ENCODE assay signal across 16 mouse cellular contexts in the genomic region with DNA sequence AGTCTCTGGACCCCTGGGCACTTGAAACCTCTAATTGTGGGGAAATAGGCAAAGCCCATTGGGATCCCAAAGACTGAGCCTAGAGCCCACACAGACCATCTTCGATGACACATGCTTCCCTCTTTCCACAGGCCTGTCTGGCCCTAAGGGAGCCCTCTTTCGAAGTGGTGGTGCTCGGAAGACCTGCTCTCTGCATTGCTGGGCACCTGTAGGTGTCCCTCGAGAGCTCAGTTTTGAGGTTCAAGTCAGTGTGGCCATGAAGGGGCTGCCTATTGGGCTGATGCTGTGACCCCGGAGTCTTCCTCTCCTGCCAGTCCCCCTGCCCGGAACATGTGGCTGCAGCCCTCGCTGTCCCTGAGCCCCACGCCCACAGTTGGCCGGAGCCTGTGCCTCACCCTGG. TPM values are rescaled to one million over a fixed set of nuclear protein-coding genes. Genes with fewer than 3 reads are reported as not detected.
A peak's percentile ranks its signal among the peaks of the same experiment; 100 is the strongest.
DNase-seq lines count a peak whose midpoint lies in the region; ATAC-seq and TF ChIP-seq lines count a peak whose summit lies in the region.
"Had no signal": no experiment of that assay in that cellular context is flagged by ENCODE, and none has a peak within 500 bp of the region (broad histone marks: within the 10 kb centered on the region; RNA-seq: fewer than 3 reads in every experiment).

No protein-coding gene starts in this region.

- no peak for DNase-seq in layer of hippocampus, adult 2 months (ENCODE audit: low spot score in 2 of 2)
- no peak for DNase-seq in layer of hippocampus, adult 9-10 months (ENCODE audit: low spot score)
- no peak for DNase-seq in forebrain, embryonic 11.5 days (ENCODE audit: low spot score)
- peak; percentile 35 for DNase-seq in hindbrain, postnatal 0 days (ENCODE audit: low spot score)
- no peak for DNase-seq in kidney, adult 11 months
- DNase-seq in layer of hippocampus, adult 9-11 months = no peak
- DNase-seq in heart, postnatal 10 days = no peak
- DNase-seq: liver, embryonic 13.5 days had no signal

- no peaks in the 10 kb centered on the region for H3K9me3 ChIP-seq in forebrain, embryonic 11.5 days (ENCODE audit: control insufficient read depth, low read length)
- no peaks in the 10 kb centered on the region for H3K9me3 ChIP-seq in hindbrain, postnatal 0 days (ENCODE audit: low read length)
- H3K9me3 ChIP-seq in neural tube, embryonic 14.5 days (ENCODE audit: control insufficient read depth, low read length) = no peaks in the 10 kb centered on the region
- H3K9me3 ChIP-seq: liver, embryonic 13.5 days had no signal

- H3K36me3 ChIP-seq in forebrain, embryonic 11.5 days (ENCODE audit: control insufficient read depth, insufficient read depth, low read length) = no peaks in the 10 kb centered on the region
- no peaks in the 10 kb centered on the region for H3K36me3 ChIP-seq in hindbrain, postnatal 0 days (ENCODE audit: insufficient read depth, low read length)
- peaks cover 2% of the 10 kb centered on the region; the same call in 1 of the 2 replicates for H3K36me3 ChIP-seq in neural tube, embryonic 14.5 days (ENCODE audit: control insufficient read depth, insufficient read depth, low read length)

- TF ChIP-seq CTCF in layer of hippocampus, adult 2 months (conservative IDR thresholded peaks at IDR 0.05) = peak; percentile 55
- TF ChIP-seq CTCF in hindbrain, postnatal 0 days (IDR thresholded peaks at IDR 0.05; ENCODE audit: low read depth) = peak; percentile 16; the same call in 1 of the 2 replicates

- 0 out of 2 replicates have a peak overlapping the region, but pooled peaks have one; percentile 1 for H3K4me2 ChIP-seq in forebrain, embryonic 11.5 days (ENCODE audit: low read depth, low read length, severe bottlenecking)
- H3K4me2 ChIP-seq in hindbrain, postnatal 0 days (ENCODE audit: low read depth, low read length) = peak overlapping the region; percentile 56
- peak overlapping the region; percentile 47 for H3K4me2 ChIP-seq in neural tube, embryonic 14.5 days (ENCODE audit: low read depth, low read length)
- H3K4me2 ChIP-seq: liver, embryonic 13.5 days had no signal

- 69% methylated on average over 9 of the region's 9 CpGs for WGBS in forebrain, embryonic 11.5 days
- whole genome bisulfite sequencing in hindbrain, postnatal 0 days = 40% methylated on average over 9 of the region's 9 CpGs
- 60% methylated on average over 8 of the region's 9 CpGs for WGBS in neural tube, embryonic 14.5 days

- peaks cover 3% of the 10 kb centered on the region; the same call in 1 of the 2 replicates for H3K27me3 ChIP-seq in forebrain, embryonic 11.5 days (ENCODE audit: control insufficient read depth, insufficient read depth, low read length)
- no peaks in the 10 kb centered on the region for H3K27me3 ChIP-seq in hindbrain, postnatal 0 days (ENCODE audit: insufficient read depth, low read length)
- no peaks in the 10 kb centered on the region for H3K27me3 ChIP-seq in neural tube, embryonic 14.5 days (ENCODE audit: control insufficient read depth, insufficient read depth, low read length)

- intact Hi-C loops in heart, postnatal 10 days (cut with DNase I) = no loop called here

- peaks cover 12% of the 10 kb centered on the region for H3K4me1 ChIP-seq in forebrain, embryonic 11.5 days (replicated peaks; ENCODE audit: control insufficient read depth, insufficient read depth, low read length)
- no peaks in the 10 kb centered on the region for H3K4me1 ChIP-seq in hindbrain, postnatal 0 days (ENCODE audit: insufficient read depth, low read length)
- peaks cover 12% of the 10 kb centered on the region for H3K4me1 ChIP-seq in neural tube, embryonic 14.5 days (ENCODE audit: control insufficient read depth, insufficient read depth, low read length)

- no peak for ATAC-seq in forebrain, embryonic 11.5 days (replicated peaks; ENCODE audit: low FRiP score)
- no peak for ATAC-seq in hindbrain, postnatal 0 days
- ATAC-seq in neural tube, embryonic 14.5 days (ENCODE audit: low read depth) = no peak

- H3K9ac ChIP-seq in forebrain, embryonic 11.5 days (ENCODE audit: low read length) = no peak overlapping the region; the same call in 1 of the 2 replicates
- no peak overlapping the region for H3K9ac ChIP-seq in hindbrain, postnatal 0 days (replicated peaks; ENCODE audit: low read length)
- H3K9ac ChIP-seq in neural tube, embryonic 14.5 days (replicated peaks; ENCODE audit: low read depth, low read length) = peak overlapping the region; percentile 16; the same call in 1 of the 2 replicates
- H3K9ac ChIP-seq: liver, embryonic 13.5 days had no signal

- H3K27ac ChIP-seq in layer of hippocampus, adult 2 months = peak overlapping the region; percentile 73
- H3K27ac ChIP-seq in forebrain, embryonic 11.5 days (ENCODE audit: low read depth, low read length) = no peak overlapping the region
- H3K27ac ChIP-seq in hindbrain, postnatal 0 days = no peak overlapping the region
- no peak overlapping the region for H3K27ac ChIP-seq in neural tube, embryonic 14.5 days (ENCODE audit: low read depth, low read length)
- H3K27ac ChIP-seq: kidney, postnatal 0 days; liver, embryonic 13.5 days; macrophage had no signal

- H3K4me3 ChIP-seq in layer of hippocampus, adult 2 months = peak overlapping the region; percentile 54
- no peak overlapping the region for H3K4me3 ChIP-seq in forebrain, embryonic 11.5 days (ENCODE audit: low read depth, low read length)
- H3K4me3 ChIP-seq in hindbrain, postnatal 0 days (ENCODE audit: low read length) = peak overlapping the region; percentile 53
- H3K4me3 ChIP-seq in neural tube, embryonic 14.5 days (ENCODE audit: low read depth, low read length) = peak overlapping the region; percentile 51
- H3K4me3 ChIP-seq: liver, embryonic 13.5 days had no signal

RNA-seq across cellular contexts. Expression of a gene that starts 2.7 kb away (rescaled TPM):
- 100 to 1,000 TPM; 178 to 182 TPM for total RNA-seq in layer of hippocampus, adult 2 months (2021)
- polyA plus RNA-seq in forebrain, embryonic 11.5 days (2014; fragmentation: Nextera tagmentation; extraction: Ambion mirVana) = 28.1 and 32.1 TPM in 2 replicates
- total RNA-seq in hindbrain, postnatal 0 days (2014; rRNA removed) = 152 and 171 TPM in 2 replicates
- polyA plus RNA-seq in hindbrain, postnatal 0 days (2015; fragmentation: Nextera tagmentation; extraction: Ambion mirVana) = 59.7 and 70.1 TPM in 2 replicates
- 91.8 and 121 TPM in 2 replicates for polyA plus RNA-seq in neural tube, embryonic 14.5 days (2014; fragmentation: Nextera tagmentation; extraction: Ambion mirVana)
- under 1 TPM; 0.77 to 0.86 TPM for total RNA-seq in heart, postnatal 10 days (2021)
- total RNA-seq: hematopoietic stem cell, adult 5-6 weeks had no signal
- polyA plus RNA-seq: macrophage had no signal

RNA-seq across cellular contexts. Expression of a gene that starts 27.8 kb away (rescaled TPM):
- 10 to 100 TPM; 29.5 to 36.6 TPM for total RNA-seq in layer of hippocampus, adult 2 months (2021)
- 46.5 and 47.6 TPM in 2 replicates for polyA plus RNA-seq in forebrain, embryonic 11.5 days (2014; fragmentation: Nextera tagmentation; extraction: Ambion mirVana)
- total RNA-seq in hindbrain, postnatal 0 days (2014; rRNA removed) = 50.0 and 64.9 TPM in 2 replicates
- 19.0 TPM in 2 replicates for polyA plus RNA-seq in hindbrain, postnatal 0 days (2015; fragmentation: Nextera tagmentation; extraction: Ambion mirVana)
- polyA plus RNA-seq in neural tube, embryonic 14.5 days (2014; fragmentation: Nextera tagmentation; extraction: Ambion mirVana) = 32.0 and 34.2 TPM in 2 replicates
- 10 to 100 TPM; 26.8 to 29.4 TPM for total RNA-seq in heart, postnatal 10 days (2021)

RNA-seq across cellular contexts. Expression of a gene that starts 32.8 kb away (rescaled TPM):
- not detected for total RNA-seq in layer of hippocampus, adult 2 months (2021)
- polyA plus RNA-seq in forebrain, embryonic 11.5 days (2014; fragmentation: Nextera tagmentation; extraction: Ambion mirVana) = not detected in 2 replicates
- not detected in 2 replicates for total RNA-seq in hindbrain, postnatal 0 days (2014; rRNA removed)
- polyA plus RNA-seq in hindbrain, postnatal 0 days (2015; fragmentation: Nextera tagmentation; extraction: Ambion mirVana) = not detected in 2 replicates
- polyA plus RNA-seq in neural tube, embryonic 14.5 days (2014; fragmentation: Nextera tagmentation; extraction: Ambion mirVana) = not detected in 2 replicates
- total RNA-seq in heart, postnatal 10 days (2021) = not detected
- total RNA-seq: gastrocnemius, adult 18-20 months; hematopoietic stem cell, adult 5-6 weeks; left cerebral cortex, adult 8-10 months had no signal
- polyA plus RNA-seq: embryonic facial prominence, embryonic 11.5 days; kidney, postnatal 0 days; liver, embryonic 13.5 days; macrophage; stomach, embryonic 16.5 days had no signal

RNA-seq across cellular contexts. Expression of a gene that starts 33.6 kb away (rescaled TPM):
- total RNA-seq in layer of hippocampus, adult 2 months (2021) = 1 to 10 TPM in 1 of 2 experiments, under 1 TPM in 1; 0.83 to 1.2 TPM
- 1.7 and 1.9 TPM in 2 replicates for polyA plus RNA-seq in forebrain, embryonic 11.5 days (2014; fragmentation: Nextera tagmentation; extraction: Ambion mirVana)
- 1.7 and 2.7 TPM in 2 replicates for total RNA-seq in hindbrain, postnatal 0 days (2014; rRNA removed)
- polyA plus RNA-seq in hindbrain, postnatal 0 days (2015; fragmentation: Nextera tagmentation; extraction: Ambion mirVana) = 5.1 and 5.8 TPM in 2 replicates
- 2.7 and 5.1 TPM in 2 replicates for polyA plus RNA-seq in neural tube, embryonic 14.5 days (2014; fragmentation: Nextera tagmentation; extraction: Ambion mirVana)
- 10 to 100 TPM; 16.8 to 21.4 TPM for total RNA-seq in heart, postnatal 10 days (2021)

RNA-seq across cellular contexts. Expression of a gene that starts 37.9 kb away (rescaled TPM):
- not detected for total RNA-seq in layer of hippocampus, adult 2 months (2021)
- polyA plus RNA-seq in forebrain, embryonic 11.5 days (2014; fragmentation: Nextera tagmentation; extraction: Ambion mirVana) = not detected in 2 replicates
- not detected in 2 replicates for total RNA-seq in hindbrain, postnatal 0 days (2014; rRNA removed)
- not detected in 2 replicates for polyA plus RNA-seq in hindbrain, postnatal 0 days (2015; fragmentation: Nextera tagmentation; extraction: Ambion mirVana)
- not detected in 2 replicates for polyA plus RNA-seq in neural tube, embryonic 14.5 days (2014; fragmentation: Nextera tagmentation; extraction: Ambion mirVana)
- under 1 TPM; 0.36 to 0.62 TPM for total RNA-seq in heart, postnatal 10 days (2021)
- total RNA-seq: gastrocnemius, adult 18-20 months; hematopoietic stem cell, adult 5-6 weeks; left cerebral cortex, adult 8-10 months had no signal
- polyA plus RNA-seq: embryonic facial prominence, embryonic 11.5 days; kidney, postnatal 0 days; liver, embryonic 13.5 days; stomach, embryonic 16.5 days had no signal

Comparison
In these comparisons a context has a peak if more than half of its experiments do, and no peak if none do; other contexts are left out.
1. H3K4me2 ChIP-seq: peak in every context shown above with its lines; median percentile 56 in hindbrain, postnatal 0 days; 47 in neural tube, embryonic 14.5 days; 1 in forebrain, embryonic 11.5 days.
2. RNA of a gene that starts 2.7 kb away (total RNA-seq): 178 to 182 TPM in layer of hippocampus, adult 2 months and 152 to 171 TPM in hindbrain, postnatal 0 days; 0.77 to 0.86 TPM in heart, postnatal 10 days; every median in the first group is over 10 times any median in the second.